Mouse (Mus musculus): ENCODE measurements around the gene Cdk5rap2. TPM values are rescaled to one million over a fixed set of nuclear protein-coding genes. Genes with fewer than 3 reads are reported as not detected.

Cdk5rap2 gene
- polyA plus RNA-seq (2012), result 3.8 and 7.3 TPM in 2 replicates

DNA sequence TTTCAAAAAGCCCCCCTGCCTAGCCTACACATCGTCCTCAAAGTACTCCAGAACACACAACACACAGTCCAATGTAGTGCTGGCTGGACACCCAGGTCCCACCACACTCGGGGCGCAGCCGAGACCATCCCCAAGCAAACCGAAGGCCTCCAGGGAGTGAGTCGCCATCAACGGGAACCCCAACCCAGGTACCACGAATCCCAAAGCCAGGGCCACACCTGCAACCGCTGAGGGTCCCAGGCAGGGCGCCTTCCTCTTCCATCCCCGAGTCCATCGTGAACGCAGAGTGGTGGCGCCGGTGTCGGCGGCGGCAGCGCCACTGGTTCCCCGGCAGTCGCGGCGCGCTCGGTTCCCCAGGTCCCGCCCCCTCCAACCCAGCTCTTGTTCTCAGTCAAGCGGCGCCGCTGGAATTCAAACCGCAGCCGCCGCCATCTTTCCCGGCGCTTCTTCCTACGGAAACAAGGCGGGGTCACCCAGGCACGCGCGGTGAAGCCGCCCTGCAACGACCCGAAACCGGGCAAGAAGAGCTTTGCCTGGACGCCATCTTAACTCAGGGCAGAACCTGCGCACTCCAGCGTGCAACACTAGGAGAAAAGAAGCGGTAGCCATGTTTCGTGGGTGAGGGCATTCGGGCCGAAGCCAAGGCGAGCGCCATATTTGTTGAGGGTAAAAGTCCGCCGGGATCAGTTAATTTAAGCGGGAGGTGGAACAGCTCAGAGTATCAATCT, at the start of gene Cdk5rap2:
TSS of gene Cdk5rap2 (minus strand) at position 450 of the 728 bp plus-strand sequence.
- no peak for TF ChIP-seq GATA1 (IDR thresholded peaks at IDR 0.05; ENCODE audit: low read length)

DNA sequence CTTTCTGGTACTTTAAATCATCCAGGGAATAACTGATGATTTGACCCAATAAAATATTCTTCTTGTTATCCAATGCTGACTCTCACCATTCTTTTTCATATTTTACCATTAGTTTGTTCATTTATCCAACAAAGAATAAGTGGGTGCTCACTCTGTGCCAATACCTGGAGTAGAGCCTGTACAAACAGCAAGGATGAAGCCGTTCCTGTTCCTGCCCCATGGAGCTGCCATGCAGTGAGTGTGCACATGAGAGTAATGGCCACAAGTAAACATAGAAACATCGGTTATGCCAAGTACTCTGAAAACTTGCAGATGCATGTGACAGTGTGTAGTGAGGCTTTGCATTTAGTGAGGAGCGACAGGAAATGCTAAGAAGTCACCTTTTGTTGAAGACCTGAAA, 41.9 kb upstream of the Cdk5rap2 start:
- no peak for TF ChIP-seq GATA1 (IDR thresholded peaks at IDR 0.05; ENCODE audit: low read length)

DNA sequence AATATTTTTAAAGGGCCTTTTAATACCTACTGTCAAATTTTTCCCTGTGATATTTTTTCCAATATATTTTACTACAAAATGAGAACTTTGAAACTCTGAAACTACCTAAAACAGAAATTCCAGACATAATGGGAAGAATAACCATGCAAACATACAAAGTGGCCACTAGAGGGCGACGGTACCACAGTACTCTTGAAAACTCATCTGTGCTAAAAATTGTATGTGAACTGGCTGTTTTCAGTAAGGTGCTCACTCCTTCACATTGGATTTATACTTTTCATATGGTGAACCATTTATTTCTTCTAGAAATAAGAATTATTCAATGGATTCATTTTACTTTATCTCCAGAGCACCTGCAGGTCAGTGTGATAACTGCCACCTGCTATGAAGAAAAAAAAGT, 41.5 kb upstream of the Cdk5rap2 start:
- TF ChIP-seq GATA1 (IDR thresholded peaks at IDR 0.05; ENCODE audit: low read length), result no peak

DNA sequence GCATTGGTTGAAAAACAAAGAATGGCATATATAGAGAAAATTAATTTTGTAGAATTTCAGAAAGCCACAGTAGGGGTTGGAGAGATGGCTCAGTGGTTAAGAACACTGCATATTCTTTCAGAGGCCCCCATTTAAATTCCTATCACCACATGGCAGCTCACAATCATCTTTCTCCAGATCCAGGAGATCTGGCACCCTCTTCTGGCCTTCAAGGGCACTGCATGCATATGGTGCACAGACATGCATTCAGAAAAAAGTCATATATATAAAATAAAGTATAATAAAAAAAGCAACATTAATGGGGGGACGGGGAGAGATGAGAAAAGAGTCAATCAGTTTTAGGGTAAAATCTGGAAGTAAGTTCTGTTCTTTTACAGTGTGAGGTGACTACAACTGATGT, 39.4 kb upstream of the Cdk5rap2 start:
- TF ChIP-seq GATA1 (IDR thresholded peaks at IDR 0.05; ENCODE audit: low read length), result no peak

DNA sequence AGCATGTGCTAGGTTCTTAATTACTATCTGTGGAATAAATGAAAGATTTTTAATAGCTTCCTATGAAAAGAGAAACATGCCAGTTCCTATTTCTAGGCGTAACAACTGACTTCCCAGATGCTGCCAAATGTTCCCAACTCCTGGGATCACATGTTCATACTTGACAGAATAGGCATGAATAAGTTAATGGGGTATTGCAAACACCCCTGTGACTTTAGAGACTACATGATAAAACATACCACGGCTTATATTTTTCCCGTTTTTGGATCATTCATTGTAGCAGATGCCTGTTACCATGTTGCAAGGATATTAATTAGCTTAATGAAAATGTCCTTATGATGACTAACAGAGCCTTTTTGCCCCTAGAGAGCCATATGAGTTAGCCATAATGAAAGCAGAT, 36.5 kb upstream of the Cdk5rap2 start:
- TF ChIP-seq GATA1 (IDR thresholded peaks at IDR 0.05; ENCODE audit: low read length), result no peak

DNA sequence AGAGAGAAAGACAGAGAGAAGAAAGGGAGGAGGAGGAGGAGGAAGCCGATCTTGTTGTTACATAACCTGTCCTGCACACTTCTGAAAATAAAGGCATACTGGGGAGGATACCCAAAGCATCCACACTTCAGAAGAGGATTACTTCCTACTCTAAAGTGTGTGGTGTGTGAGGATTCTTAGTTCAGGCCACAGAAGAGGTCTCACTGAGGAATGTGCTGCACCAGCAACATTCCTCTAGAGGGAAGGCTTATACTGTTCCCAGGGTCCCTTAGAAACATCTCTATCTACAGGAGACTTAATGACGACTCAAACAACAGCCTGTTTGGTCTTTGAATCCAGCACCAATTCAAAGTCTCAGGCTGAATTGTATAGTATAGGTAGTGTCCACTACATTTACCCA, 10.0 kb upstream of the Cdk5rap2 start:
- TF ChIP-seq GATA1 (IDR thresholded peaks at IDR 0.05; ENCODE audit: low read length), result no peak

DNA sequence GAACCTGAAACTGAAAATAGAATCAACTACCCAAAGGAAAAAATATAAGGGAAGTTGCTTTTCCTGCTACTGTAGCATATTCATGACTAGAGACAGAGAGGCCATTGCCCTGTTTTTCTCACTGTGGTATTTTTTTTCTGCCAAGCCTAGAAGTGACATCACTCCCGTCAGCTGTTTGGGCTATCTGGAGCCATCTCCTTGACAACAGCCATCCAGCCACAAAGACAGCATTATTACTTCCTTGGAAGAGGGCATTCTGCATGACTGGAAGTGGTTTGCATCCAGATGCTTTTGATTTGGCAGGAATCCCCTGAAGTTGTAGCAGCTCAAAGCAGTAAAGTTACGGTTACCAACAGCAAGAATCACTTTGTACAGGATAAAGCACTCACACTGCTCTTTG, 1.9 kb upstream of the Cdk5rap2 start:
- no peak for TF ChIP-seq GATA1 (IDR thresholded peaks at IDR 0.05; ENCODE audit: low read length)

DNA sequence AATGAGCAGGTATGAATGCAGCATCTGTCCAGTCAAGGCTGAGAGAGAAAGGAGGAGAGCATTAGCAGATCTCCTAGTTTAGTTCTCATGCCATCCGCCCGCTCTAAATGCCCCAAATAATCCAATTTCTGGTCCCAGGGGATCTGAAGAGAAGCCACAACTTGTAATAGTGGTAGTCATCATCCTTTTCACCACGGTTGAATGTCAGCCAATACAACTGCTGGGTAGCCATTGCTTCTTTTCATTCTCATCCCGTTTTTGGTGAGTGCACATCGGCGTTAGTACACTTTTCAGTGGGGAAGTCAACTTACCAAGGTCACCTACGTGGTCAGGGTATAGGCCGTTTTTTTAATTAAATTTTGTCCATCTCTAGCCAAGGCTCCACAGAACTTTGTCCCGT, 787 bp downstream of the Cdk5rap2 start:
- no peak for TF ChIP-seq GATA1 (IDR thresholded peaks at IDR 0.05; ENCODE audit: low read length)

DNA sequence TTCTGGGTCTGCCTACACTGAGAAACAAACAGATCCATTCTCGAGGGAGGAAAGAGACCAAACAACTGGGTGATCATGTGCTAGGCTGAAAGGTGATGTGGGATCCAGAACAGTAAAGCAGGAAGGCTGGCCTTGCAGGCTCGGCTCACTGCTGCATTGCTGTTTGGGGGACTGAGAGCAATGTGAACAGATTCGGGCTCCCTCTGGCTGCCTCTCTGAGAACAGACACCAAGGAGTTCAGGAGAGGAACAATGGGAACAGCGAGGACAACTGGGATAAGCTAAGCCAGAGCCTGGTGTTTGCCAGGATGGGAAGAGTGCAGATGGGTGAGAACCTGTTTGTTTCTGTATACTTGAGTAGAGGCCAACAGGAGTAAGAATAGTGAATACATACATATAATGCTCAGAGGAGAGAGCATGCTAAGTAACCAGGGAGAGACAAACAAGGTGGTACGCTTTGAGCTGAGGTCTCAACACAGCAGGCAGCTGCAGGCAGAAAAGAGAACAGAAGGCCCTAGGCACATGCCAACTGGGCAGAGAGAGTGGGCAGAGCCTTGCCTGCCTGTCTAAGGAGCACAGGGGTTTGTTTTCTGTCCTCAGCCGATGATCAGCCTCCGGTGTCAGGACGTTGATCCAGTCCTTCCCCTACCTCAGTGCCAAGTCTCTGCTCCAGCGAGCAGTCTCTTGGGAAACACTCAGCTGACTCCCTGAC, 8.0 kb downstream of the Cdk5rap2 start:
- TF ChIP-seq GATA1 (IDR thresholded peaks at IDR 0.05; ENCODE audit: low read length), result no peak

DNA sequence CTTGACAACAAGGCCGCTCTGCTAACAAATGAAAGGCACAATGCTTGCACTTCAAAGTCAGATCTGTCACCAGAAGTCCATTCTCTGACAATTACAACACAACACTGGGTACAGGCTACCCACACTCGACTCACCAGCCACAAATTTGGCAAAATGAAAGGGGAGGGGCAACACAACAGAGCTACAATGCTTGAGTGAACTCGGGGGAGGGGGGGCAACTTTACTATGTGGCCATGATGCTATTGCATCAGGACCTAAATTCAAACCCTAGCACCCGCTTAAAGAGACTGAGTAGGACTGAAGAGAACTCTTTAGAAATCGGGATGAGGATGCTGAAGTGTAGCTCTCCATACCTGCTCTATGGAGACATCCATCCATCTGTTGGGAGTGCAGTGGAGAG, 10.8 kb downstream of the Cdk5rap2 start:
- TF ChIP-seq GATA1 (IDR thresholded peaks at IDR 0.05; ENCODE audit: low read length), result no peak

DNA sequence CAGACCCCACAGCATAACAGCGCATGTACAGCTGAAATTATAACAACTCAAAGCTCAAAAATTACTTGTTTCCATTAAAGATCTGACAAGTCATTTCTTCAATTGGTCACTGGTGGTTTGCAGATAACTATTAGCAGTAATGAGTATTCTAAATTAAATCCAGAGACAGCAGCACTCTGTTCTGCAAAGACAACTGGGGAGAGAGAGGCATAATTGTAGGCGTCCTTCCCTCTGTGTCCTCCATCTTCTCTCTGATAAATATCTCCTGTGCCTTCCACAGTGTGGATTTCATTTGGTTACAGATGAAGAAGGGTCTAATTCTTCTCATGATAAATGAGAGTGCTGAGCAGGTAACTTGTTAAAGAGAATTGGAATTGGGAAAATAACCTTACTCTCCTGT, 11.2 kb downstream of the Cdk5rap2 start:
- TF ChIP-seq GATA1 (IDR thresholded peaks at IDR 0.05; ENCODE audit: low read length), result no peak

DNA sequence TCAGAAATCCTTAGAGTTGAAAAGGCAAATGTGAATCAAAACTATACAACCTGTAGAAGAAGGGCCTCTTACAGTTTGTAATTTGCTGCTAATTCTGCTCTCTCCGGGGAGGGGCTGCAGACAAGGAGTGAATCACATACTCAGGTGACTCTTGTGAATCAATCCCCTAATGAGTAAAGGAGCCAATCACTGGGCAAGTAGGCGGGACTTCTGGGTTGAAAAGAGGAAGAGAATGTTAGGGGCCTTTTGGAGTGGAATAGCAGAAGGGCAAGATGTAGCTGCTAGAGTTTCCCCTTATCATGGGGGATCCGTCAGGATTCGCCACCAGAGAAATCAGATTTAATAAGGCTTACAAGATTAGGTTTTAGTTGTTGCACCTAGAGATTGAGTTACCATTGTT, 12.2 kb downstream of the Cdk5rap2 start:
- TF ChIP-seq GATA1 (IDR thresholded peaks at IDR 0.05; ENCODE audit: low read length), result no peak

DNA sequence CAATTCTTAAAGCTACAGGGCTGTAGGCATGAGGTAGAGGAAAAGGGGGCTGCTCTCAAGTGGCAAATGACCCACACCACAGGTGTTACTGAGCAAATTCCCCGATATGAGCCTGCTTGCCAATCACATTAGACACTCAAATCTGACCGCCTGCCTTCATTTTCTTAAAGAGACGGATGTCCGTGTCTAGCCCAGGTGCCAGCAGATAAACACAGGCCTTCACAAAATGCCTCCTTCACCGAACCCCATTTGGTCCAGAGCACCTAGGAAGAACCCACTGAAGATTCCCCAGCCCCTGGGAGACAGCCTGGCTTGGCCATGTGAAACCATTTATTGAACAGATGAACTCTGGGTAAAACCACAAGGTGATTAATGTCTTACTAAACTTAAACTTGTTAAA, 13.5 kb downstream of the Cdk5rap2 start:
- no peak for TF ChIP-seq GATA1 (IDR thresholded peaks at IDR 0.05; ENCODE audit: low read length)

DNA sequence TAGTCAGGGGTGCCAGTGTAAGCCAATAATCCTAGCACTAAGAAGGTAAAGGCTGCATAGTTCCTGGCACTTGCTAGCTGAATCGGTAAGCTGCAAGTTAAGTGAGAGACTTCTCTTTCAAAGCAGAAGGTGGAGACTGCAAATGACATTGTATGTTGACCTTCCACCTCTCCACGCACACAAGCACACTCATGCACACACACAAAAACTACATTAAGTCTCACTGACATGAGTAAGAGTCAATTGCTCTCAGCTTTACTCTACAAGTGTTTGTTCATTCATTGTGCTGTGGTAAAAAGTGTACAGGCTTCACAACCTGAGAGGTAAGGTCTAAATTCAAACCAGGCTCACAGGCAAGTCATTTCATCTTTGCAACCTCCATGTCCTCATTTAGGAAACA, 15.5 kb downstream of the Cdk5rap2 start:
- no peak for TF ChIP-seq GATA1 (IDR thresholded peaks at IDR 0.05; ENCODE audit: low read length)

DNA sequence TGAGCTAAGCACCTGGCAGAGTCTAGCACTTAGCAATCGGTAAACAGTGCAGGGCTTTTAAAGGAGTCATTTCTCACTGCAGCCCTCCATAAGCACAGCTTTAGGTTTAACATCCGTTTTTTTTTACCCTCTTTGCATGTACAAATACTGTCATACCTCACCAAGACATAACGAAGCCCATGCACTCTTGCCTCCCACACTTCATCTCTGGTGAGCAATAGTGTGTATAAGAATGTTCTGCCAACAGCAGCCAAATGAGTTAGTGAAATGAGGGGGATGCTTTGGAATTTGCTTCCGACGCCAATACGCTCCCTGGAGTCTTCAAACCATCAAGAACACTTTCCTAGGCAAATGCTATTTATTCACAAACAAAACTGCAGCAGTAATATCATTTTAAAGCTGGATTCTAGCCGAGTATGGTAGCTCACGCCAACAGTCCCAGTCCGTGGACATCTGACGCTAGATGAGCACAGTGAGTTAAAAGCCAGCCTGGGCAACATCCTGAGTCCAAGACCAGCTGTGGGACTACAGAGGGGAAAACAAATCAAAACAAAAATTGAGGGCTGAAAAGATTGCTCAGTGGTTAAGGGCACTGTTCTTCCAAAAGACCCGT, 18.4 kb downstream of the Cdk5rap2 start:
- TF ChIP-seq GATA1 (IDR thresholded peaks at IDR 0.05; ENCODE audit: low read length), result no peak

DNA sequence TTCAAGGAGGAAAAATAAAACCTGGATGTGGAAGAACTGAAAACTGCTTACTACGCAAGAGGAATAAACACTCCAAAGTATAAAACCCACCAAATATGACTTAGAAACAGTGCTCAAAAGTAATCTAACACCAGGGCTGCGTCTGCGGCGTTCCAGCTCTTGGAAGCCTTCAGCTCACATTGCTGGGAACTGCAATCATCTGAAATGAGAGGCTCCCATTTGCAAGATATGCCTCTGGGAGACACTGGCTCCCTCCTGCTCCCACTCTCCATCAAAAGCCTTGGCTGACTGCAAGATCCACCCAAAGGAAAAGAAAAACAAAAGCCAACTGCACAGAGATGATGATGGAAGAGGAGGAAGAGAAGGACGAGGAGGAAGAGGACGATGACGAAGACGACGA, 19.2 kb downstream of the Cdk5rap2 start:
- no peak for TF ChIP-seq GATA1 (IDR thresholded peaks at IDR 0.05; ENCODE audit: low read length)

DNA sequence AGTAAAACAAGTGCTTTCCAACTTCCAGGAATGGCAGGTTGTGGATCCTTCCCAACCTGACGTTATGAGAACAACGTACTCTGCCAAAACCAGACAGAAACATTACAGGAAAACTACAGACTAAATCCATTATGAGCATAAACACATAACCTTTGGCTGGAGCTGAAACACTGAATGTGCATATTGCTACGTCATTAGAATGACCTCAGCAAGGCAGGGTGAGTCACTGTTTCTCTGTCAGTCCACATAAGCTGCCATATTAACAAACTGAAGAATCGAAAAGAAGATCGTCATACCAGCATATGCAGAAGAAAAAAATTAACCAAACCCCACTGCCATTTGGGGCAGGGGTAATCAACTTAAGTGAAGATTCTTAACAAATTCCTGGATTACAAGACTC, 24.0 kb downstream of the Cdk5rap2 start:
- TF ChIP-seq GATA1 (IDR thresholded peaks at IDR 0.05; ENCODE audit: low read length), result no peak
